Mouse (Mus musculus) heart, postnatal 0 days (tissue): ENCODE measurements at regions not wholly inside any gene's neighbourhood (a gene's known extent, or its start where the extent isn't known, plus 50 kb on each side); places are given as distances from the start of the nearest gene placed in this dataset.

Source experiments
- CTCF ChIP-seq: IDR thresholded peaks from 2 replicates; pipeline ENCODE4 v1.5.1; 2016; ENCODE audit warnings: antibody characterized with exemption, control low read depth, low read depth
- EP300 ChIP-seq: IDR thresholded peaks from 2 replicates; pipeline ENCODE4 v1.6.1; 2016; ENCODE audit warnings: antibody characterized with exemption, low read depth

DNA sequence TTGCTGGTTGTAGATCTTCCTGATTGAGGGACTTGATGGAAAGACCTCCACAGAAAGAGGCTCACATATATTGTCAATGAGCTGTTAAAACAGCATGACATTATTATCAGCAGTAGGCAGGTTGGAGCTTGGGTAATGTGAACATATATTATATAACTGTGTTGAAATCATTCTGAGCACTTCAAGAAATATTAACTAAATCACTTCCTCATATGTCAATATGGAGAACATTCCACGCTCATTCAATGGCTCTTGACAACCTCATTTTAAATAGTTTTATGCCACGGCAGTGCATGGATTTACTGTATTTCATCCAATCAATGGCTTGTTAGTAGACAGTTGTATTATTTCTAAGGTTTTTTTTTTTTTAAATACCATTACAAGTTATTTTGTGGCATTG, 350.6 kb downstream of the Arl6ip6 start:
- TF ChIP-seq CTCF (no peak), EP300 (no peak)
